Mouse (Mus musculus): Measurements from ENCODE around the gene Ccdc162. TPM values are rescaled to one million over a fixed set of nuclear protein-coding genes. Genes with fewer than 3 reads are reported as not detected.
"Not testable (repeated sequence)": the region's sequence is repeated elsewhere in the genome, so short reads cannot be mapped to it uniquely, and the experiment has no call there.

The Ccdc162 gene
- total RNA-seq, 2 experiments from 2014 or later: 0.36 to 1.7 TPM

- DNase-seq (ENCODE audit: low spot score in 2 of 2): no peak
Observed at GRCm38 (mm10) chr10:41543844-41544243, 172.6 kb downstream of the Ccdc162 start.

DNA sequence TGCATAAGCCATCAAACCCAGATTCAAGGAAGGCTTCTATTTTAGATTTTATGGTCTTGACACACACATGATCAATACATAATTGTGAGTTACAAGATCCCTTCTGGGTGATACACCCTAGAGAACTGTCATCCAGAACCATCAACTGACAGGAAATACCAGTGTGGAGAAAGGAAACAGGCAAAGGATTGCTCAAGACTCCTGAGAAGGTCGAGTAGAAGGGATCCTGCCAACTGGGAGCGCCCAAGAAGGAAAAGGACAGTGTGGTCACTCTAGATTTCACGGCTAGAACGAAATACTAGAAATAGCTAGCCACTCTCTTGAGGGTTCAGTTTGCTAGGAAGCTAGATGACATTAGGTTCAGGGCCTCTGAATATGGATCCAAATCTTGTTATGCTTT is 173.0 kb downstream of the Ccdc162 start:
- no peak for DNase-seq (ENCODE audit: low spot score in 2 of 2)

- DNase-seq (ENCODE audit: low spot score in 2 of 2): no peak
Observed at GRCm38 (mm10) chr10:41542057-41542456, 174.4 kb downstream of the Ccdc162 start.

DNA sequence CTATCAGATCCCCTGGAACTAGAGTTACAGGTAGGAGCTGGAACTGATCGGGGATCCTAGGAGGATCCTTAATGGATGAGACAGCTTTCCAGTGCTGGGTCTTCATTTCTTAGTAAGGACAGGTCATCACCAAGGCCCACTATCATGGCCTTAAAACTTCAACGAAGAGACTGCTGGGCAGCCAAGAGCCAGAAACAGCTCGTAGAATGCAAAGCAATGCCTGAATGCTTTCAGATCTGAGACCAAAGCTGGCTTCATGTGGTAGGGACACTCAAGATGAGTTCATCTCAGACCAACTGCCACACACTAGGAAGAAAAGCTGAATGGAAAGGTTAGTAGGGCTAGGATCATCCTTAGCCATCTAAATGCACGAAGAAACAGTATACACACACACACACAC is 177.4 kb downstream of the Ccdc162 start:
- DNase-seq (ENCODE audit: low spot score in 2 of 2): no peak

DNA sequence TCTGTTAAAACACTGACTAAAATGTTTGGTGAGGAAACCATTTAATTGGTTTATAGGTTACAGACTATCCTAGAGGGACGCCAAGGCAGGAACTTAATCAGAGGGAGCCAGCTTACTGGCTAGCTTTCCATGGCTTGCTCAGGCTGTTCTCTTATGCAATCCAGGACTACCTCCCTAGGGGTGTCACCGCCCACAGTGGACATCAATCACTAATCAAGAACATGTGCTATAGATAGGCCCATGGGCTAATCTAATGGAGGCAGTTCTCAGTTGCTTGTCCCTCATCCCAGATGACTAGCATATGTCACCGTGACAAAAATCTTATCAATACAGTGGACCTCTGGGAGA is 178.5 kb downstream of the Ccdc162 start:
- no peak for DNase-seq (ENCODE audit: low spot score in 2 of 2)

DNA sequence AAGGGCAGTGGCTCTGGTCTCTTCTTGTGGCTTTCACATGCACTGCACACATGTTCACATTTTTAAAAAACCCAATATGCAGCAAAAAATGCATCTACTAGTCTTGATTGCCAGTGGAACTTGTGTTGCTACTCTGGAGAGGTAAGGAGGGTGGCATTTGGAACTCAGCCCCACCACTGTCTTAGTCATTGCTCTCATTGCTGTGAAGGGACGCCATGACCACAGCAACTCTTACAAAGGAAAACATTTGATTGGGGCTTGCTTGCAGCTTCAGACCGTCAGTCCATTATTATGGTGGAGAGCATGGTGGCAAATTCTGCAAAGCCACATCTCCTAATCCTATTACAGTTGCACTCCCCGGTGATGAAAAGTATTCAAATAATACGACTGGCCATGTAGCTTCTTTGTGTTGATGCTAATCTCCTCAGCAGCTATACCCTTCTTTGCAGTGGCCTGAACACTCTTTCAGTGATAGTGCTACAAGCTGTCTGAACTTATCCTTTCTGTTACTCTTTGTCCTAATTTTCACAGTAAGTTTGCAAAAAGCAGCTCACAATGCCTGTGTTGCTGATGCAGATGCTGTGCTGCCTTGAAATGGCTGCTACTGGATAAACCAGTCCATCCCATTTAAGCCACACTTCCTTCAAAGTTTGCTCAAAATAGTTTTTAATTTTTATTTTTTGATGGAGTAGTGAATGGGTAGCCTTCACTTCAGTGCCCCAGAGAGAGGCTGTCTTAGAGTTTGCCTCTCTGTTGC is 179.0 kb downstream of the Ccdc162 start:
- no peak for DNase-seq (ENCODE audit: low spot score in 2 of 2)

- DNase-seq (ENCODE audit: low spot score in 2 of 2): no peak
Observed at GRCm38 (mm10) chr10:41536714-41537113, 179.7 kb downstream of the Ccdc162 start.

GRCm38 (mm10) chr10:41535991-41536390 is 180.4 kb downstream of the Ccdc162 start:
- DNase-seq (ENCODE audit: low spot score in 2 of 2): no peak

- no peak for DNase-seq (ENCODE audit: low spot score in 2 of 2)
Observed at GRCm38 (mm10) chr10:41529972-41530371, 186.5 kb downstream of the Ccdc162 start.

DNA sequence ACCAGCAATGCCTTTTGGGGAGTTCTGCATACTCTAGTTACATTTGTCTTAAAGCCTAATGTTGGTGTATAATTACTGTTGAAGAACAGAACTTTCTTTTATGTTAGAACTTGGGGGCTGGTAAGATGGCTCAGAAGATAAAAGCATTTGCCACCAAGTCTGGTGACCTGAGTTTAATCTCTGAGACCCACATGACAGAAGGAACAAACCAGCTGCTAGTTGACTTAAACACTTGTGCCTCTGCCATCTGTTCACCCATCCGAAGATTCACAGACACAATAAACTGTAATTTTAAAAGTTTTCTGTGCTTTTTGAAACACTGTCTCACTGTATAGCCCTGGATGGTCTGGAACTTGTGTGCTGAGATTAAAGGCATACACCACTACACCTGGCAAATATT is 190.7 kb downstream of the Ccdc162 start:
- no peak for DNase-seq (ENCODE audit: low spot score in 2 of 2)

DNA sequence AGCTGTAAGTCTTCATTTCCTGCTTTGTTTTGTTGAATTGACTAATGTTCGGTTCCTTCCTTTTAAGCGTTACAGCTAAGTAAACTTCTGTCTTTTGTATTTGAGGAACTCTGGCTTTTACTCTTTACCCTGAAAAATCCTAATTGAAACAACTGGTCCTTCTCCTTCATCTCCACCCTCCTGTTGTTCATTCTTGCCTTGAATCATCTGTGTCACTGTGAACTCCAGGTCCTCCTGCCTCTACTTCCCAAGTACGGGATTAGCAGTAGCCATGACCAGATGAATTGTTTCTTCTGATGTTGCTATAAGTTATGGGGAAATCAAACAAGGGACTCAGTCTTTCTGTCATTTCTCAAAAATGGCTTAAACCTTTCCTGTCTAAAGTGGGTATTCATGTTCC is 193.0 kb downstream of the Ccdc162 start:
- no peak for DNase-seq (ENCODE audit: low spot score in 2 of 2)

GRCm38 (mm10) chr10:41520410-41520673 is 196.1 kb downstream of the Ccdc162 start:
- DNase-seq (ENCODE audit: low spot score in 2 of 2): no peak

DNA sequence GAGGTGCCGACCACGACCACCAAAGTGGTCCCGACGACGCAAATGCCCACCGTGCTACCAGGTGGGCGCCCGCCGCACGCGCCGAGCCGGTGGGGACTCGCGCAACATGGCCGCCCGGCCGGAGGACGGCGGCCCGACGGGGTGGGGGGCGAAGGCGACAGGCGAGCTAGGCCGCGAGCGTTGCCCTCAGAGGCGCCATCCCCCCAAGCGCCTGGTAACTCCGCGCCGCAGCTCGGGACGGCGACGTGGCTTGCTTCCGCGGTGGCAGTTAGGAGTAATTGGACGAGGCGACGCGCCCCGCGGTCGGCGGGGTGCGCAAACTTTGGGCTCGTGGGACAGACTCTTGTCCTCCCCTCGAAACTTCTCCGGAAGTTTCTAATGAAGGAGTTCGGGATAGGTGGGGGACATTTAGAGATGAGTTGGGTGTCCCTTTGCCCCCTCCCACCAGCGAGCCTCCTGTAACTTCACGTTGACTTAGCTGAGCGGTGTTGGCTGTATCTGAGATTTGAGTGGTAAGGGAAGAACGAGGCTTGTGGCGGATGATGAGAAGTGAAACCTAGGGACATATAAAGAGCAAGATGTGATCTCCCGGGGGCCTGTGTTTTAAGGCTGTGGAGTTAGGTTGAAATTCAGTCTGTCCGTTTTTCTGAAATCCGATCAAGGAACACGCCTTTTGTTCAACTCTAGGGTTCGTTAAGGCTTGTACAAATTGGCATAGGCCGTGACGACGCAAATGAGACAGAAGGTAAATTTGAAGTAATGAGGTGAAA is 196.6 kb downstream of the Ccdc162 start:
- peak; percentile 58 to 62 for DNase-seq (ENCODE audit: low spot score in 2 of 2)

- peak; percentile 93 to 95 for DNase-seq (ENCODE audit: low spot score in 2 of 2)
Observed at GRCm38 (mm10) chr10:41518981-41519618, 197.3 kb downstream of the Ccdc162 start, which contains the start of gene Cd164. Cd164 (plus strand) TSS chr10:41519414.

DNA sequence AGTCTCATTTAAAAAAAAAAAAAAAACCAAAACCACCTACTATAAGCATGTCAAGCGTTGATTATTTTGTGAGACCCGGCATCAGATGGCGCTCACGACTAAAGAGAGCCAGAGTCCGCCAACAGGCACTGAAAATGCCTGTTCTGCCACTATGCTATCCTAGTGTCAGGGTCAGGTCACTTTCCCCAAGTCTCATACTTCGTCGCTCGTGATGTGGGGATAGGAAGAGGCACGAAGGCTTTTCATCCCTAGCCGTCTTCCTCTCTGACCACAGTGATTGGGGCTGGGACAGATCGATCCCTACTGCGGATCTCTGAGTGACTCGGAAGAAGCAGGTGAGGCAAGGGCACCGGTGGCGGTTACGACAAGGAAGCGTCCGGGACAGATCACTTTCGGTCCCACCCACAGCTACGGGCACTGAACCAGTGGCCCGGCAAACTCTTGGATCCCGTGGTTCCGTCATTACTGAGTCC is 197.9 kb downstream of the Ccdc162 start:
- no peak for DNase-seq (ENCODE audit: low spot score in 2 of 2)

DNA sequence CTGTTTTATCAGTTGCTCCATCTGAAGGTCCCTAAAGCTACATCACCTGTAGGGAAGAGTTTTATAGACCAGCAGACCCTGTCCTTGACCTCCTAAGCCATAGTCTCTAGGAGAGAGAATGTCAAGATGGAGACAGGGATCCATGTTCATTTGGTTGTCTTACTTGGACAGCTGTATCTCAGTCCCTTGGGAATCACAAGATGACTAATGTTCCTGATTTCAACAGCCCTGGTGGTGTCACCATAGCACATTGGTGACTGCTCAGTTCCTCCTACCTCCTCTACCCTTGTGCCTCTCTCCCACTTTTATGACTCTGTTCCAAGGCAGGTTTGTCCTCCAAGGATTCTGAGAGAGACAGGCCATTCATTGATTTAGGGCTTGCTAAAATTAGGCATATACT is 201.5 kb downstream of the Ccdc162 start:
- no peak for DNase-seq (ENCODE audit: low spot score in 2 of 2)

DNA sequence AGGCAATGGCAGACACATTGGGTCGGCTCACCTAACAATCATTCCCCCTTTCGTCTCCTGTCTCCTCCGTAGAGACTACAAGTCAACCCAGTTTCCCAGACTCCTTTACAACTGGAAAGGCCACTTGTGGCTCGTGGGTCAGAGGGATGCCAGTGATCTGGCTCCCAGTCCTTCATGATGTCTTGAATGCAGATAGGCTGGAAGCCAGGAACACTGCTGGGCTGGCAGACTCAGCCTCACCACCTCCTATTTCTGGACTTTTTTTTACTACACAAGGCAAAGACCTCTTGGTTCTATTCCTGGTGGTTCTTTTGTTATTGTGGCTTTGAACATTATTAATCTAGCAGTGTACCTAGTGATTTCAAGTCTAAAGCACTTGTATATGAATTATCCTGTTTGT is 202.1 kb downstream of the Ccdc162 start:
- no peak for DNase-seq (ENCODE audit: low spot score in 2 of 2)

- DNase-seq (ENCODE audit: low spot score in 2 of 2): no peak
Observed at GRCm38 (mm10) chr10:41509160-41509559, 207.3 kb downstream of the Ccdc162 start.

DNA sequence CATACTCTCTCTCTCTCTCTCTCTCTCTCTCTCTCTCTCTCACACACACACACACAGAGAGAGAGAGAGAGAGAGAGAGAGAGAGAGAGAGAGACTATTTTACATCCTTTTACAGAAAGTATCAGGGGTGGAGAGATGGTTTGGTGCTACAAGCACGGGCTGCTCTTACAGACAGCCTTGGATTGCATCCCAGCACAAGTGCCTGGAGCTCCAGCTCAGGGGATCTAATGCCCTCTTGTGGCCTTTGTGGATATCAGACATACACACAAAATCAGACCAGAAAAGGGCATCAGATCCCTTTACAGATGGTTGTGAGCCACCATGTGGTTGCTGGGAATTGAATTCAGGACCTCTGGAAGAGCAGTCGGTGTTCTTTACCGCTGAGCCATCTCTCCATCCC is 211.0 kb downstream of the Ccdc162 start:
- not testable (repeated sequence) for DNase-seq (ENCODE audit: low spot score in 2 of 2)

GRCm38 (mm10) chr10:41504996-41505395 is 211.4 kb downstream of the Ccdc162 start:
- DNase-seq (ENCODE audit: low spot score in 2 of 2): no peak

GRCm38 (mm10) chr10:41500941-41501340 is 215.5 kb downstream of the Ccdc162 start:
- no peak for DNase-seq (ENCODE audit: low spot score in 2 of 2)

- DNase-seq (ENCODE audit: low spot score in 2 of 2): no peak
Observed at GRCm38 (mm10) chr10:41491111-41491510, 225.3 kb downstream of the Ccdc162 start.
